Mouse (Mus musculus) megakaryocyte-erythroid progenitor cell, adult 5-6 weeks (primary cell): ENCODE measurements at regions not wholly inside any gene's neighbourhood (a gene's known extent, or its start where the extent isn't known, plus 50 kb on each side); places are given as distances from the start of the nearest gene placed in this dataset.

Source experiments
- ATAC-seq: replicated peaks from 2 replicates; pipeline ENCODE4 v1.8.0; 2016; ENCODE audit warnings: mild to moderate bottlenecking, inconsistent platforms; ENCODE audit not compliant: severe bottlenecking, poor library complexity, low FRiP score, low TSS enrichment

DNA sequence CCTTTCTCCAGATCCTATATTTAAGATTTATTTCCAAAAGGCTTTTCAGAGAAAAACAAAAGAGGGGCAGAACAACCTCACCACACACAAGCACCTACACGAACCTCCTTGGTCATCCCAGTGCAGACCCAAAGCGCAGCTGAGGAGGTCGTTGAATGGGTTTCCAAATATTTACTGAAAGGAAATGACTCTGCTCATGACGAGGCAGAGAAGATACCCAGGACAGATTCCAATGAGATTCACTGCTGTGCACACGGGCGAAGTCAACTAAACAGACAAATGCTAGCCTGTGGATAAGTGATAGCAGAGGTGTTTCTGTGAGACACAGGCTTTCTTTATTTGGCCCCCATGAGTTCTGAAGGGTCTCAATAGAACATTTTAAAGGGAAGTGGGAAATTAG is 70.7 kb upstream of the Gm47985 start:
- ATAC-seq, result no peak

DNA sequence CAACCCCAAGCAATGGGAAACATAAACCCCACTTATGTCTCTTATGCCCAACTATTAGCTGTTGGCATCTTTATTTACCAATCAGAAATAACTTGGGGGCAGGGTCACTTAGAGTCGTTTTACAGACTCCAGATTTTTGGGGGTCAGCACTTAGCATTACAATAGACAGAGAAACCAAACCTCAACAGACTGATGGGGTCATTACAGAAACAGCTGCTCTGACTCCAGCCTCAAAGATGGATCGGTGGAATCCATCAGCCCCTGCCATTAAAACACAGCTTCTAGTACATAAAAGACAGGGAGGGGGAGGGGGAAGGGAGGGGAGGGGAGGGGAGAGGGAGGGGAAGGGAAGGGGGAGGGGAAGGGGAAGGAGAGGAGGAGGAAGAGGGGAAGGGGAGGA is 69.9 kb upstream of the Gm47985 start:
- ATAC-seq, result no peak

DNA sequence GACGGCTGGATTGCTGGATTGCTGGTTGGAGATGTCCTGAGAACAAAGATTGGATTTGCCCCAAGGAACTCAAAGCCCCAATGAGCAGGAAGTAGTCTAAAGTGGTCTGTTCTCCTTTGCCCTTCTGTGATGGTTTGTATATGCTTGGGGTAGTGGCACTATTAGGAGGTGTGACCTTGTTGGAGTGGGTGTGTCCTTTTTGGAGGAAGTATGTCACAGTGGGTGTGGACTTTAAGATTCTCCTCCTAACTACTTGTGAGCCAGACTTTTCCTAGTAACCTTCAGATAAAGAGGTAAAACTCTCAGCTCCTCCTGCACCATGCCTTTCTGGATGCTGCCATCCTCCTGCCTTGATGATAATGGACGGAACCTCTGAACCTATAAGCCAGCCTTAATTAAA is 69.1 kb upstream of the Gm47985 start:
- ATAC-seq, result 0 out of 2 replicates have a peak, but pooled peaks have one; percentile 52

DNA sequence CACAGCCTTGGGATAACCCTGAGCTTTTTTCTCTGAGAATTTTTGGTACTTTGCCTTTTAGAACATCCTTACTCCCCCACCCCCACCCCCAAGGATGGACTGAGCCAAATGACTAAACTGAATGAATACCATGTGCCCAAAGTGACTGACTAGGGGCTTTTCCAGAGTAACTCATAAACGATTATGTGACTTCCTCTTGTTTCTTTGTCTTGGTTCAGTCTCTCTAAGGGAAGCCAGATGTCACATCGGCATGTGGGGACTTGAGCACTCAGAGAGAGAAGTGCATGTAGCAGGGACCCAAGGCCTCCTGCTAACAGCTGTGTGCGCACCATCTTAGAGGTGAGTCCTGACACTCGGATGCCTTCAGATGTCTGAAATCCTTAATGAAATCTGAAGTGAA is 63.8 kb upstream of the Gm47985 start:
- 0 out of 2 replicates have a peak, but pooled peaks have one; percentile 41 for ATAC-seq

DNA sequence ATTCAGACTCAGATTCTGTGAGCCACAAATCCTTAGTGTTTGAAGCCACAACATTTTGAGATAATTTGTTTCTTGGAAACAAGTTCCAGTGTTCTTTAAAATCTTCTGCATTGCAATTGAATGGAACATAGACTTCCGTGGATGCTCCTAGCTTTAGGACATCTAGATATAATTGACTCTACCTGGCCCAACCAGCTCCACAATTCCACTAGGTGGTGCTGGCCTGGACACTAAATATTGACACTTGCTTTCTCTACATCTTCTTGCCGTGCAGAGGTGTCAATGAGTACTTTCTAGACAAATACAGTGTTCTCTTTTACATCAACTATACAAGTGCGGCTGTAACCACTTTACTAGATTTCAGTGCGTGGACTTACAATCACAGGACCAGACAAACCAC is 63.4 kb upstream of the Gm47985 start:
- peak; percentile 52; the same call in 1 of the 2 replicates for ATAC-seq

DNA sequence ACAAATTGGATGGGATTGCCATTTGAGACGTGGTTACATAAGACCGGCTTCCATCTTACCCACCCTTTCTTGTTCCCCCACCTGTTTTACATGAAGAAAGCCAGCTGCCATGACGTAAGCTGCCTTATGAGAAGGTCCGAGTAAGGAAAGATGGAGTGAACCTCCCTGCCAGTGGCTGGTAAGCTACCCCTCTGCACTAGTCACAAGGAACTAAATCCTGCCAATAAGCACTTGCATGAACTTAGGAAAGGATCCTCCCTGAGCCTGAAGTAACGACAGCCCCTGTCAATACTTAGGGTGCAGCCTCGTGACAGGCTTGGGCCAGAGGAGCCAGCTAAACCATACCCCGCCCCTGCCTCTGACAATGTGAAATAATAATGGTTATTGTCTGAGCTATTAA is 62.8 kb upstream of the Gm47985 start:
- ATAC-seq, result no peak

DNA sequence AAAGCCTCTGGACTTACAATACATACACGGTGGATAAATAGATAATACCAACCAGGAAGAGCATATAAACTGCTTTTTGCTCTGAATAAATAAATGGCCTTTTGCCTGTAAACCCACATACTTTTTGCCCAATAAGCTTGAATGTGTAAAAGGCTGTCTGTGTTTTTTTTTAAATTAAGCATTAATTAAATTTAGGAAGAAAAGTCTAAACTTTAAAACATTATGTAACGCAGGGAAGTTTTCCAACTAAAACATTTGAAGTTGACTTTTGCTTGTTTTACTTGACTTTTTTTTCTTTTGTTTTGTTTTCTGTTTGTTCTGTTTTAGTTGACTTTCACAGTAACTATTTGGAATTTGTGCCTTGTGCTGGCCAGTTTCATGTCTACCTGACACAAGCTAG is 60.7 kb upstream of the Gm47985 start:
- ATAC-seq, result no peak

DNA sequence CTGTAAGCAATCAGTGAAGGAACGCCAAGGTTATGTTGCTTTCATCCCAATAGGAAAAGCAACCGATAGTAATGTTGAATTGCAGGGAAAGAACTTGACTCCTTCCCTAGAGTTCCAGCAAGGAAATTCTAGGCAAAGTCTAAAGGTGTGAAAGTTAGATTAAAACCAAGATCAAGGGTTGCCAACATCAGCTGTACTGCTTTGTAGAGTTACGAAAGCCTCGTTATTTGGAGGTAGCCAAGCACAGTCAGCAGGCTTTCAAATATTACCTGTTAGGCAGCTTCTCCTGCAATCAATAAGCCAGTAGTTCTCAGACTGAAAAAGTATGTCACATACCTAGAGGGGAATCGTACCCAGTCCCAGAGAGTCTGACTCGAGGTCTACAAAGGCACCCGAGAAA is 58.4 kb upstream of the Gm47985 start:
- ATAC-seq, result no peak

DNA sequence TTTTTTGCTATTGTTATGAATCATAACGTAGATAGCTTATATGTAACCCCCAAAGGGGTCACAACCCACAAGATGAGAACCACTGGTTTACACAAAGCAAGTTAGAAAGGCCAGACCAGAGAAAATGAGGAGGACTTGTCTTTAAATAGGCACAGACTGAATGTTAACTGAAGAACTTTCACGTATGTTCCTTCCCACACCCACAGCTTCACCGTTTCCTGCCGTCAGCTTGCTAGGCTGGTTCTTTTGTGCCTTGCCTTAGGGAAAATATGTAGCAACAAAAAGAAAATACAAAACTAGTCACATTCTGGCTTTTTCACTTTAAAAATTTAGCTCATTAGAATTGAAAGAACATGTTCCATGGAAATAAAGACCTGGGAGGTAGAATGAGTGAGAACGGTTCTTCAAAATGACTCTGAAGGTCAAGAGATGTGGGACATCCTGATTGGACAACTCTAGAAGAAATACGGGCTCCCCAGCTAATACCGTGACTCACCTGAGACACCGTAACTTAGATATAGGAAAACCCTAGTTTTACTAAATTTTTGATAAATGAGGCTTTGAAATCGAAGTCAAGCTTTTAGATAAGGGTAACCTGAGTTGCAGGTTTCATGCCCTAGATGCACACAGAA is 57.2 kb upstream of the Gm47985 start:
- ATAC-seq, result no peak

DNA sequence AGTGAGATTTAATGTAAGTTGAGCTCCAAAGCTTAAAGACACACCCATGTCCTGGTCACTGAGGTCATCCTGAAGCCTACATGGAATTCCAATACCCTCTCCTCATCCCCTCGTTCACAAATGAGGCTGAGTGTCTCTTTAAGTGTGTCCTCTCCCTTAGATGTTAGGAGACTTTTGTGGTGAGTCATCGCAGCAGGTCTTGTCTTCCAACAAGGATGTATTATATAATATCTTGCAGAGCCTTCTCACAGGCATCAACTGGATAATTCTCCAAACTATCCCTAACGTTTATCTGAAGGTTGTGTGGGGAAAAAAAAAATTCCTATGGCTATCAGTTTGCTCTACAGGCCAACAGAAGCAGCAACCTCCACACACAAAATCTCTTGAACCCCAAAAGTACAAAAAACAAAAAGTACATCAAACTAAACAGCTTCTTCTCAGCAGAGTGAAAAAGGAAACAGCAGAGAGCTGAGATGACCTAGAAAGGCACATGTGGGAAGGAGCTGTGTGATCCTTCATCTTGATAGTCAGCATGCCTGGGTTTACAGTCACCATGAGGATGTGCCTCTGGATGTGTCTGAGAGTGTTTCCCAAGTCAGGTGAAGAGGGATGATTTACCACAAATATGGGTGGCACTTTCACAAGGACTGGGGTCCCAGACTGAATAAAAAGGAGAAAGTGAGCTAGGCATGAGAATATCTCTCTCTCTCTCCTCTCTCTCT is 56.4 kb upstream of the Gm47985 start:
- ATAC-seq, result no peak

DNA sequence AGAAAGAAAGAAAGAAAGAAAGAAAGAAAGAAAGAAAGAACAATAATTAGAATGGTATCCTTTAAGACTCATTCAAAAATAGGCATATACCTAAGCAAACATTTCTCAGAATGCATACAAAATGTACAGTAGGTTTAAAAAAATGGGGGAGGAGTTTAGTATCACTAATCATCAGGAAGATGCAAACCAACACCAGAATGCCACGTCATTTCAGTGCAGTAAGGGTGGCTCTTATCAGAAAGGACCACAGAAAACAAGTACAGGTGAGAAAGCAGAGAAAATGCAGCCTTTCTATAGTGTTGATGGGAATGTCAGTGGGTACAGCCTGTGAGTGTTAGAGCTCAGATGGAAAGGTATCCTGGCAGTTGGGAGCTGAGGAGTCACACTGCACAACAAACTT is 55.6 kb upstream of the Gm47985 start:
- ATAC-seq, result peak; percentile 24; the same call in 1 of the 2 replicates

DNA sequence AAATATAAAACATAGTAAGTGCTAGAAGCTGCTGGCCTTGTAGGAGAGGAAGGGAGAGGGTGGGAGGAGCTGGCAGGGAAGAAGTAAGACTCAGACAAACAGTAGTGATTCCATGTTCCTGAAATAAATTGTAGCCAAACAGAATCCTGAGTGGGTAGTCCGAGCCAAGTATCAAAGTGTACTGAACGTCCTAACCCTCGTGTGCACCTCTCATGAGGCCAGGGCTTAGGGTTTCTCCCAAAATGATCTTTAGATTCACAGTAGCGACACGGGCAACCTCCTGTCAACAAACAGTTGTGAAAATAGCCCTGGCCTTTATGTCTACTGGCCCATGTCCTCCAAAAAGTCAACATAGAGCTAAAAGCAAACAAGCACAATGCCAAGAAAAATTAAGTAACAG is 54.3 kb upstream of the Gm47985 start:
- no peak for ATAC-seq

DNA sequence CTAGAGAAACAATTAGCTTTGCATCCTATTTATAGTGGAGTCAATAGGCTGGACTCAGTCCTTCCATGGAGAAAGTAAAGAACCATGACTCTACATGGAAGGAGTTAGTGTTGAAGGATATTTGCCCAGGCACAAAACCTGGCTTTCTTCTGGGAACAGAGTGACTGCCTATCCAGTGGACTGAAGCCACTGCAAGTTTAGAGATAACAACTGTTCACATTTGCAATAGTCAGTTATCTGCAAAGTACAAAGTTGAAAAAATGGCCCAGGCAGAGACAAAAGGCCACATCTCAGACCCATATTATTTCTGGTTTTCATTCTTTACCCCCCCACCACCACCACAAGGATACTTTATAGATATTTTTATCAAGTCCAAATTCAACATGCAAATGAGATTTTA is 53.4 kb upstream of the Gm47985 start:
- peak; percentile 56; the same call in 1 of the 2 replicates for ATAC-seq

DNA sequence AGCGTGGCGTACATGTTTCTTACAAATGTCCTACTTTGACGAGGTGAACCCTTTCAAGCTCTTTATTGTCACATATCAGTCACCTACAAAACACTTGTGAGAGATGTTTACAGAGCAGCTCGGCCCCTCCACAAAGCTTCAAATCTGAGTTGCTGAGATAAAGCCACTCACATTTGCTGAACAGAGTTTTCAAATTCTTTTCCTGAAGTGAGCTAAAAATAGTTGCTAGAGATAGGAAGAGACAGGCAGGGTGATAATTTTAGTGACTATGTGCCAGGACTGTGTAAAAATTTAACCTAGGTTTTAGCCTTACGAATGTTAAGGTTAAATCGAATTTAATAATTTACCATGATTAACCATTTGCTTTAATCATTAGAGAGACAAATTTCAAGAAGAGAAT is 52.3 kb upstream of the Gm47985 start:
- peak; percentile 51 for ATAC-seq

DNA sequence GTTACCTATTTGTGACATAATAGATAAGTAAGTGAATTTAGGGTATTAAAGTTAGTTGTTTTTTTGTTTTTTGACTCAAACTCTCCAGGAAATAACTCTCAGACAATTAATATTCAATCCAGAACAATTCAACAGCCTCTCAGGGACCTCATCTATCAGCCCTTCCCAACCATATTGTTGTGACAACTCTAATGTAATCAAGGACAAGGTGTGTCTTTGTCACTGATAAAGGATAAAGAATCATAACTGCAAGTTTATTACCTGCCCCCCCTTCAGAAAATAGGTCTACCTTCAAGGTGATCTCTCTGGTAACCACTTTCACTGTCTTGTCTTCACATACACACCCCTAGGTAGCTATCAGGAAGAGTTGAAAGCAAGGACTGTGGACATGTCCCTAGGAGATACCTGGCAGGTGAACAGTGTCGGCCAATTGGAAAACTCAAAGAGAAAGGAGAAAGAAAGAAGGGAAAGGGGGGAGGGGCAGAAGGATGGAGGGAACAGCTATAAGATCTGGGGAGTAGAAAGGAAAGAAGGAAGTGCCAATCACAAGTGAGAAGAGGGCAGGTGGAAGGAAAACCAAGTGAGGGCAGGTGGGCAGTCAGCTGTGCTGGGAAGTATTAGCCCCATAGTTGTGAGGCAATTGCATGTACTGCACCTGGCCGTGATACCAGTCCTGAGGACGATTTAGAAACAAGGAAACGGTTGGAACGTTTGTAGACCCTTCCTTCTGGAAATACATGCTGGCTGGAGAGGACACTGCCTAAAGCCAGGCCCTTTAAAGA is 51.3 kb upstream of the Gm47985 start:
- ATAC-seq, result no peak

DNA sequence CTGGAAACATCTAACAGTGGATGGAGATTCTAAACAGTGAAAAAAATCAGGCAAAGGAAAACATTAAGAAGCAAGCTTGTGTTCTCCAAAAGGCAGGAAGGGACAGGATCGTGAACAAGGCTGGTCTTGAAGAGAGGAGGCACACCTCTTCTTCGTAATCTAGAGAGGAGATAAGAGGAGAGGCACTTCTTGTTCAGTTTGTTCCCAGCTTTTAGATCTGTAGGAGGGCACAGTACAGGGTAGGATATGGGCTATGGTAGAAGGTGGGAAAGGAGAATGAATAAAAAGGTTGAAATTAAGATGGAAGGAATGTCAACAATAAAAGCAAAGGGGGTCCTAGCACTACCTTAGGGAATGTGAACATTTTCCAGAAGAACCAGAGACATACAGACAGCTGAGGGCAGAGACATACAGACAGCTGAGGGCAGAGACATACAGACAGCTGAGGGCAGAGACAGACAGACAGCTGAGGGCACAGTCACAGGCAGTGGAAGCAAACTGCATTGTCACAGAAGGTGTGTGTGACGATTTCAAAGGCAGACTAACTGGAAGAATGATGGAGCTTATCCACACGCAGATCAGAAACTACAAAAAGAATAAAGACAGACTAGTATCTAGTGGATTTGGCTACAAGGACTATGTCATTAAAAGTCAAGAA is 50.6 kb upstream of the Gm47985 start:
- ATAC-seq, result 0 out of 2 replicates have a peak, but pooled peaks have one; percentile 53
